Mouse (Mus musculus) hindbrain, embryonic 14.5 days (tissue): ENCODE measurements around the gene Foxa2. TPM values are rescaled to one million over a fixed set of nuclear protein-coding genes. Genes with fewer than 3 reads are reported as not detected.

Experiments used
- ATAC-seq: fragments of 200-750 bp; cut with Nextera tagmentation; 2 replicates; pipeline ENCODE4 v1.8.0; 2017; ENCODE audit warnings: moderate number of reproducible peaks, mild to moderate bottlenecking, moderate TSS enrichment, moderate library complexity; ENCODE audit not compliant: low FRiP score
- DNase-seq: peaks from one replicate; pipeline ENCODE4 v3.0.0-alpha.2; 2015; ENCODE audit warnings: low spot score
- H3K27ac ChIP-seq: fragments of 300-500 bp; sonication (generic); 2 replicates; pipeline ENCODE4 v1.5.1; 2014; ENCODE audit warnings: mild to moderate bottlenecking, moderate library complexity
- H3K27me3 ChIP-seq: fragments of 300-500 bp; sonication (generic); 2 replicates; pipeline ENCODE4 v1.6.1; 2014; ENCODE audit warnings: mild to moderate bottlenecking, low read length, mixed read lengths; ENCODE audit not compliant: control insufficient read depth, insufficient read depth
- H3K36me3 ChIP-seq: fragments of 300-500 bp; sonication (generic); replicated peaks from 2 replicates; pipeline ENCODE4 v1.6.1; 2014; ENCODE audit not compliant: control insufficient read depth, insufficient read depth
- H3K4me1 ChIP-seq: fragments of 300-500 bp; sonication (generic); replicated peaks from 2 replicates; pipeline ENCODE4 v1.6.1; 2014; ENCODE audit warnings: antibody characterized with exemption, low read length, mixed read lengths; ENCODE audit not compliant: control insufficient read depth, insufficient read depth
- H3K4me2 ChIP-seq: fragments of 300-500 bp; sonication (generic); replicated peaks from 2 replicates; pipeline ENCODE4 v1.6.1; 2014; ENCODE audit warnings: mild to moderate bottlenecking, moderate library complexity
- H3K4me3 ChIP-seq: fragments of 300-500 bp; sonication (generic); replicated peaks from 2 replicates; pipeline ENCODE4 v1.5.1; 2014; ENCODE audit warnings: mild to moderate bottlenecking, low read length
- H3K9ac ChIP-seq: fragments of 300-500 bp; sonication (generic); 2 replicates; pipeline ENCODE4 v1.6.1; 2014
- H3K9me3 ChIP-seq: fragments of 300-500 bp; sonication (generic); 2 replicates; pipeline ENCODE4 v1.6.1; 2016; ENCODE audit warnings: low read length; ENCODE audit not compliant: control insufficient read depth
- WGBS: fragments of 180-500 bp; shearing (Covaris S2); extraction: QIAGEN DNeasy Blood & Tissue Kit; methylation state at CpG from one replicate; pipeline ENCODE4 v1.1.7; 2014; 5-methylcytosine and 5-hydroxymethylcytosine counted together
- polyA plus RNA-seq: library from polyadenylated mRNA; unstranded; fragments of >200 nt; fragmentation: Nextera tagmentation; extraction: Ambion mirVana; gene quantifications from 2 replicates; pipeline ENCODE4 v1.2.1, GENCODE M21; 2014

The Foxa2 gene
- polyA plus RNA-seq, 1 experiment from 2014 or later: 2.1 TPM

DNA sequence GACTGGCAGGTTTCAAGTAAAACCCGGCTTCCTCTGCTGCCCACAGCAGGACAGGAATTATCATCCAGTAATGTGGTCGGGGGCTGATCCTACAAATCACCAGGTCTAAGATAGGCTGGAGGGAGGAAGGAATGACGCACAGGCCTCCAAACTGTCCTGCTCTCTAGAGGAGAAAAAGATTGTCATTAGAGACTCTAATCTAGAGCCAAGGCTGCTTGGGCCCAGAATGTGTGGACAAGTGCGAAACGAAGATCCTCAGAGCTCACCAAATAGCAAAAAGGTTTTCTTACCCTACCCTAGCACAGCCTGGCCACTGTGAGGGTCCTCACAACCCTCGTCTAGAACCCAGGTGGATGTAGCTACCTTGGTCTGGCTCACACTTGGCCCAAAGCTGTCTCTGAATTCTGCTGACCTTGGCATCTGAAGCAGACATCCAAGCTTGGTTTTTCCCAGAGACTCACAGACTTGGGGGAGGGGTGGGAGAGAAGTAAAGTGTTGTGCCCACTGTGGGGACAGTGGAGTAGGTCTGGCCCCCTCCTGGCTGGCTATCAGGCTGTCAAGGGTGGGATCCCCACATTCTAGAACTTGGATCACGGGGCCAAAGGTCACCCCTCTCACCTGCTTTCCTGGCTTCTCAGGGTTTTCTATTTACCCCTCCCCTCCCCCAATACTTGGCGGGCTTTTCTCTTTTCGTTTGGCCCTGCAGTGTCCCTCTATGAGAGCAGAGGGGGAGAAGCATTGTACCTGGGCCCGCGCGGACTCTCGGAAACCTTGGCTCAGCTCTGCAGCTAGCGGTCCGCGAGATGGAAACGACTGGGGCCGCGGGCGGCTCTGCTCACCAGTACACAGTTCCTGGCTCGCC is 16.8 kb downstream of the Foxa2 start:
- H3K4me2 ChIP-seq: no peak overlapping the region
- DNase-seq (no peak), ATAC-seq (peak; percentile 63; the same call in 1 of the 2 replicates)
- H3K4me1 ChIP-seq: no peaks in the 10 kb centered on the region
- H3K9me3 ChIP-seq: no peaks in the 10 kb centered on the region
- peaks cover 98% of the 10 kb centered on the region for H3K27me3 ChIP-seq
- H3K4me3 ChIP-seq: no peak overlapping the region
- WGBS: 3% methylated on average over 21 of the region's 21 CpGs
- no peak overlapping the region for H3K9ac ChIP-seq
- no peaks in the 10 kb centered on the region for H3K36me3 ChIP-seq
- no peak overlapping the region for H3K27ac ChIP-seq

DNA sequence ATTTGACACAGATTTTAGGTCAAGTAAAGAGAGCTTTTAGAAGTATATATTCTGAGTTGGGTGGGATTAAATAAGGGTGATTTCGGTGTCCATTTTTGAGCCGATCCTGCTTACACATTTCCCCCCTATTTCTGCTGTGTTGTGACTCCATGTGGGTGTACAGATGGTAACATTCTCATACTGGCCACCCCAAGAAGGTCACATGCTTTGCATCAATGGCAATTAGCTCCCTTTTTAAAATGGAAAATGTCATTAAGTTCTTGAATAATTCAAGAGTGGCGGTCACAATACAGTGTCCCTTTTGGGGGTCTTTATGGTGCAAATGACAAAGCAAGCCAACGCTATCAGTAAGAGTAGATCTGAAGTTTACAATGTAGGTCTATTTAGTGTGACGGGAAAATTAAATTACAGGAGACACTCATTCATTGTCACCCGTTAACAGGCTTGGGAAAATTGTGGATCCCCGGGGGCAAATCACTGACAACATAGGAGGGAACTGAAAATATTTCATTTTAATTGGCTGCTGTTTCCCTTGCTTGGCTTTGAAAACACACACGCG is 17.6 kb downstream of the Foxa2 start:
- ATAC-seq (no peak), DNase-seq (no peak)
- Histone ChIP-seq H3K27ac (no peak overlapping the region), H3K4me2 (no peak overlapping the region), H3K9me3 (no peaks in the 10 kb centered on the region), H3K27me3 (peaks cover 98% of the 10 kb centered on the region), H3K9ac (no peak overlapping the region), H3K4me3 (no peak overlapping the region), H3K36me3 (no peaks in the 10 kb centered on the region), H3K4me1 (no peaks in the 10 kb centered on the region)
- 10% methylated on average over 9 of the region's 9 CpGs for WGBS

DNA sequence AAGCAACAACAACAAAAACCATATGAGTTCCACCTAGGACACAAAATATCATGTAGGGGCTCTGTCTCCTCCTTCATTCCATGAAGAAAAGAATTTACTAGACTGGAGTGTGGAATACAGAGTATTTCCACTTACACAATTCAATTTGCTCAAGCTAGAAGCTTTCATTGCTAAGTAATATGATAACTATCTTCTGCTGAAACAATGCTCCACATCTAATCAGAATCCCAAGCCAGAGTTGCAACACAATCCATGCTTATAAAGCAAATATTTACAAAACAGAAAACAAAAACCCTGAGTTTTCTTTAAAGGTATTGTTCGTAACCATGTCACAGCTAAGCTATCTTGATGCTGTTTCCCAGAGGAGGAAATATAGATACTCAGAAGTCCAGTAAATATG is 20.4 kb downstream of the Foxa2 start:
- Histone ChIP-seq H3K4me1 (no peaks in the 10 kb centered on the region), H3K9ac (no peak overlapping the region), H3K4me2 (no peak overlapping the region), H3K27ac (no peak overlapping the region), H3K27me3 (peaks cover 99% of the 10 kb centered on the region), H3K4me3 (no peak overlapping the region), H3K9me3 (no peaks in the 10 kb centered on the region), H3K36me3 (no peaks in the 10 kb centered on the region)
- 77% methylated on average over 1 of the region's 1 CpGs for WGBS
- no peak for DNase-seq
- no peak for ATAC-seq

DNA sequence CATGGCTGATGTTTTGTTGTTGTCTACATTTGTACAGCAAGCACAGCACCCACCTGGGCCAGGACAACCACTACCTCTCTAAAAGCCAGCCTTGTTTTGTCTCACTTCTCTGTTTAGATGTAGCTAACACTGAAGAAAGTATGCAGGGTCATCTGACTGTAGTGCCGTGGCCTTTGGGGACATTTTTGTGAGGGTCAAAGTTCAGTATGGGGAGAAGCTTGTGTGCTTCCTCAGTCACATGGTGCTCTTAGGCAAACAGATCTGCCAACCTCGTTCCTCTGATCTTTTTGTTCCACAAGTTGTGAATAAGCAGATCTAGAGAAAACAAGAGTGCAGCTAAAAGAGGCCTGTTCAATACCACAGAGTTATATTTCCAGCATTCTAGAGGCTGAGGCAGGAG is 21.3 kb downstream of the Foxa2 start:
- ATAC-seq (no peak), DNase-seq (no peak)
- Histone ChIP-seq H3K9ac (no peak overlapping the region), H3K9me3 (no peaks in the 10 kb centered on the region), H3K36me3 (no peaks in the 10 kb centered on the region), H3K4me2 (no peak overlapping the region), H3K27me3 (peaks cover 99% of the 10 kb centered on the region), H3K4me1 (no peaks in the 10 kb centered on the region), H3K4me3 (no peak overlapping the region), H3K27ac (no peak overlapping the region)
- 35% methylated on average over 2 of the region's 2 CpGs for WGBS

DNA sequence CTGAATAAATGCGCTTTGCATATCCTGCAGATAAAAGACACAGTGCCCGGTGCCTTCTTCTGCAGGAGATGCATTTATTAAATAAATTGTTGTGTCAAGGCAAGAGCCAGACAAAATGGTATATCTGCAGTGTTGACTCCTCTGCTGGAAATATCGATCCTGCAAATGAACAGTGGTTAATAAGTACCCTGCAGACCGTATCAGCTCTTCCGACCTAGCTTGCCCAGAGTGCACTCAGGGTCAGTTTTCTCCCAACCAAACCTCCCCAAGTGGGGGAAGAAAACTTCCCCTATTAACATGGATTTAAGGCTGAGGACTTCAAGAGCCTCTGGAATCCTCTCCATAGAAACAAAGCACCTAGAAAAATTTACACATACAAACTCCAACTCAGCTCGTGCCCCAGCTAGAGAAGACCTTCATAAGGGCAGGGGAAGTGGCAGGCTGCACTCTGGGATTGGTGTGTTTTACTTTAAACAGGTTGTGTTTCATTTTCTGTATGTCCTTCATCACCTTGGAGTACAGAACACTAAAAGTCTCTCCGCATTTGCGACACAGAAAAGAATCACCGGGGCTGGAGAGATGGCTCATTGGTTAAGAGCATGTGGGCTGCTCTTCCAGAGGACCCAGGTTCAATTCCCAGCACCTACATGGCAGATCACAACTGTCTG is 22.4 kb downstream of the Foxa2 start:
- no peak overlapping the region for H3K9ac ChIP-seq
- no peak overlapping the region for H3K27ac ChIP-seq
- no peak overlapping the region for H3K4me2 ChIP-seq
- ATAC-seq (no peak), DNase-seq (no peak)
- no peaks in the 10 kb centered on the region for H3K4me1 ChIP-seq
- H3K36me3 ChIP-seq: no peaks in the 10 kb centered on the region
- peaks cover 99% of the 10 kb centered on the region for H3K27me3 ChIP-seq
- 60% methylated on average over 9 of the region's 9 CpGs for WGBS
- H3K9me3 ChIP-seq: no peaks in the 10 kb centered on the region
- H3K4me3 ChIP-seq: no peak overlapping the region

DNA sequence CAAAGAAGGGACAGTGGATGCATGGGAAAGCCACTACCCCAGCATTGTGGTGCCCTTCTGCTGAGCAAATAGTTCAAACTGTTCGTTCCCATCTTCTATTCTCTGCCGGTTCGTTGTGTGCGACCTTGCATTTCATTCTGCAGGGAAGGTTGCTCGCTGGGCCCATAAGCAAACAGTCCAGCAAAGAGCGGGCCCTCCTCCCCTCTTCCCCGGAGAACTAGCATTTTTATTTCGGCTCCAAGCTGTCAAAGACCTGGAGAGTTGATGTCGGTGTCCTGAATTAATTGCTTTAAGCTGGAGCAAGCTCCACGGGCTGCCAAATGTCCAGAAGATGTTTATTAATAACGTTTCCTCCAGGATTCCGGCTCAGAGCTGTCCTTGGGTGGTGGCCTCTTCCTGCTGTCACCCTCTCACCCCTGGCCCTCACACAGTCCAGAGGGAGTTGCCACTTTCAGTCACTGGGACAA is 23.4 kb downstream of the Foxa2 start:
- H3K4me3 ChIP-seq: no peak overlapping the region
- 1% methylated on average over 12 of the region's 12 CpGs for WGBS
- ATAC-seq (no peak; the same call in 1 of the 2 replicates), DNase-seq (no peak)
- H3K4me2 ChIP-seq: no peak overlapping the region
- no peaks in the 10 kb centered on the region for H3K4me1 ChIP-seq
- H3K9ac ChIP-seq: no peak overlapping the region
- no peaks in the 10 kb centered on the region for H3K9me3 ChIP-seq
- H3K27me3 ChIP-seq: peaks cover 99% of the 10 kb centered on the region
- H3K27ac ChIP-seq: no peak overlapping the region
- no peaks in the 10 kb centered on the region for H3K36me3 ChIP-seq

DNA sequence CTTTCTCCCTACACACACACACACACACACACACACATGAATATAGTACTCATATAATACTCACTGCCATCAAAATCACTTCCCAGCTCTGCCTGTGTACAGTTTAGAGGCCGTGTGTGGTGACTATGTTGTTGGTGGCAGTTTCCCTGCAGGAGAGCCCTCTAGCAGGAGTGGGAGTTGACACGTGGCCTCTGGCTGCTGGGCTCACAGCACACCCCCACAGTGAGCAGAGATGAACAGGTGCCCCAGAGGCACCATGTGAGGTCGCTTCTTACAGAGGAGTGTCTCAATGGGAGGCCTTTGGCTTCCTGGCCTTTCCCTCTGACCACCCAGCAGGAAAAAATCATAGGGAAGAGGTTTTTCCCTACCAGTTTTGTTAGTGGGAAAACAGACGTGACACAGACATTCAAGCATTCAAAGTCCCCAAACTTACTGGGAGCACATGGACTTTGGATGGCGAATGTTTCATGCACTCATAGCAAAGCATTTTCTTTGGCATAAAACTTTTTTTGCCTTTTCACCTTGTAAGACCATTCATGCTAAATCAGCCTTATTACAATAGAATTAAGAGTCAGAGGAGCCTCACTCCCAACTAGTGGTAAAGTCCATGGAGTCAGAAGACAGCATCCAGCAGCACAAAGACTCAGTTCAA is 24.7 kb downstream of the Foxa2 start:
- H3K36me3 ChIP-seq: no peaks in the 10 kb centered on the region
- no peak overlapping the region for H3K9ac ChIP-seq
- no peaks in the 10 kb centered on the region for H3K4me1 ChIP-seq
- H3K27me3 ChIP-seq: peaks cover 99% of the 10 kb centered on the region
- H3K4me3 ChIP-seq: no peak overlapping the region
- WGBS: 8% methylated on average over 5 of the region's 5 CpGs
- no peak for ATAC-seq
- H3K9me3 ChIP-seq: no peaks in the 10 kb centered on the region
- H3K27ac ChIP-seq: 0 out of 2 replicates have a peak overlapping the region, but pooled peaks have one; percentile 20
- no peak overlapping the region for H3K4me2 ChIP-seq
- DNase-seq: no peak

DNA sequence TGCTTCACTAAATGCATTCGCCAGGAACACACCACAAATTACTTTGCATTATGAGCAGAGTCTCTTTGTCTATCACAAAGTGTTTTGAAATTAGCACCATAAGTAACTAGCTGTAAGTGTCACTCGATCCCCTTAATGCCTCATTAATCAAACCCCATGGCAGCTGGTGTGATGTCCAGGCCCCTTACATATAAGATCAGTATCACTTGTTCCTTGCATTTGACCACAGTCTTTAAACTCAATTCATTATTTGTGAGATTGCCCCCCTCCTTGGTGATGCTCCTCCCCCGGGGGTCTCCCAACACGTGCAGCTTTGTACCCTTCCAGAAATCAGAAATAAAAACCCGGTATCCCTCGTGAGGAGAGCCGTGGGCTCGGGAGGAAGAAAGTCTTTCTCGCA is 25.8 kb downstream of the Foxa2 start:
- WGBS: 10% methylated on average over 9 of the region's 9 CpGs
- Histone ChIP-seq H3K27ac (no peak overlapping the region), H3K4me3 (no peak overlapping the region), H3K9me3 (no peaks in the 10 kb centered on the region), H3K27me3 (peaks cover 92% of the 10 kb centered on the region), H3K9ac (no peak overlapping the region), H3K4me2 (no peak overlapping the region), H3K4me1 (no peaks in the 10 kb centered on the region), H3K36me3 (no peaks in the 10 kb centered on the region)
- no peak for DNase-seq
- ATAC-seq: no peak

DNA sequence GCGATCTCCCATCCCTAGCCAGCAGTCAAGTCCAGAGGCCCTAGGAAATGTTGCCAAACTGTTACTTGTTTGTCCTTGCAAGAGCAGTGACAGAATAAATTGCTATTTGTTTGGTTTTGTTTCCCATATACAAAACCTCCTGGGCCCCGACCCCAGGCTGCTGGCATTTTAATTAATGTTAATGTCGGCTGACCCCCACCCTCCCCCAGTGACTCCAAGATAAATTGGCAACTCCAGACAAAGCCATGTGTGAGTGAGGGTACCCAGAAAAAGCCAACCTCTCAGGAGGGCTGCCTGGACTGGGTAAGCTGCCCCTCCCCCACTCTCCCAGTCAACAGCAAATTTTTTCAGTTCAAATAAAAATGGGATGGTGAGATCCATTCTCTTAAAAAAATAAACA is 26.6 kb downstream of the Foxa2 start:
- Histone ChIP-seq H3K4me3 (no peak overlapping the region), H3K36me3 (no peaks in the 10 kb centered on the region), H3K9ac (no peak overlapping the region), H3K27ac (no peak overlapping the region), H3K27me3 (peaks cover 91% of the 10 kb centered on the region), H3K4me2 (no peak overlapping the region), H3K9me3 (no peaks in the 10 kb centered on the region), H3K4me1 (no peaks in the 10 kb centered on the region)
- ATAC-seq (peak; percentile 62; the same call in 1 of the 2 replicates), DNase-seq (no peak)
- 18% methylated on average over 3 of the region's 3 CpGs for WGBS
